Mouse (Mus musculus) lung, postnatal 10 days (tissue): ENCODE results near the gene Tia1.
A peak's percentile ranks its signal among the peaks of the same experiment; 100 is the strongest.

Source experiments
- DNase-seq: peaks from one replicate; pipeline ENCODE4 v3.0.0; 2021

The Tia1 gene

DNA sequence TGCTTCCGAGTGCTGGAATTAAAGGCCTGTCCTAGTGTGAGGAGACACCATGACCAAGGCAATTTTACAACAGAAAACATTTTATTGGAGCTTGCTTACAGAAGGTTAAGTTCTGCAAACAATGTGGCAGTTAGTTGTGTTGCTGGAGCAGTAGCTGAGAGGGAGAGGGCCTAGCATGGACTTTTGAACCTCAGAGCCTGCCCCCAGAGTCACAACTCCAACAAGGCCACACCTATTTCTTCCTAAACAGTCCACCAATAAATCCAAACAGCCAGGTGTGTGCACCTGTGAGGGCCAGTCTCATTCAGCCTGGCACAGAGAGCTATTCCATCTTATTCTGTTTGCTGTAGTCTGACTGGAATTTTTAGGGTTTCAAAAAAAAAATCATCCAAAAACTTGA, 29.7 kb downstream of the Tia1 start:
- no peak for DNase-seq

DNA sequence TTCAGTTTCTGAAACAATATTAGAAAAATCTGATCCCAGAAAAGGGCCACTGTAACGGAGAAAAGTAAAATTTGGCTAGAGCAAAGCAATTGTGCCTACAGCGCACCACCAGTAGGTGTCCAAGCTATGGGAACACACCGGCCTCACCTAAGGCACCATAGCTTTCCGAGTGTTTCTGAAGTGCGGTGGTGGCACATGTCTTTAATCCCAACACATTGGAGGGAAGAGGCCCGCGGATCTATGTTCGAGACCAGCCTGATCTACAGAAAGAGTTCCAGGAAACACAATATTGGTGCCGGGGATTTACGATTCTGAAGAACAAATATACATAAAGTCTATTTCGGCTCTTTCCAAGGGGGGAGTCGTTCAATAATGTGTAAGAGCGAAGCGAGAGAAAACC, 33.7 kb downstream of the Tia1 start:
- peak; percentile 71 for DNase-seq

DNA sequence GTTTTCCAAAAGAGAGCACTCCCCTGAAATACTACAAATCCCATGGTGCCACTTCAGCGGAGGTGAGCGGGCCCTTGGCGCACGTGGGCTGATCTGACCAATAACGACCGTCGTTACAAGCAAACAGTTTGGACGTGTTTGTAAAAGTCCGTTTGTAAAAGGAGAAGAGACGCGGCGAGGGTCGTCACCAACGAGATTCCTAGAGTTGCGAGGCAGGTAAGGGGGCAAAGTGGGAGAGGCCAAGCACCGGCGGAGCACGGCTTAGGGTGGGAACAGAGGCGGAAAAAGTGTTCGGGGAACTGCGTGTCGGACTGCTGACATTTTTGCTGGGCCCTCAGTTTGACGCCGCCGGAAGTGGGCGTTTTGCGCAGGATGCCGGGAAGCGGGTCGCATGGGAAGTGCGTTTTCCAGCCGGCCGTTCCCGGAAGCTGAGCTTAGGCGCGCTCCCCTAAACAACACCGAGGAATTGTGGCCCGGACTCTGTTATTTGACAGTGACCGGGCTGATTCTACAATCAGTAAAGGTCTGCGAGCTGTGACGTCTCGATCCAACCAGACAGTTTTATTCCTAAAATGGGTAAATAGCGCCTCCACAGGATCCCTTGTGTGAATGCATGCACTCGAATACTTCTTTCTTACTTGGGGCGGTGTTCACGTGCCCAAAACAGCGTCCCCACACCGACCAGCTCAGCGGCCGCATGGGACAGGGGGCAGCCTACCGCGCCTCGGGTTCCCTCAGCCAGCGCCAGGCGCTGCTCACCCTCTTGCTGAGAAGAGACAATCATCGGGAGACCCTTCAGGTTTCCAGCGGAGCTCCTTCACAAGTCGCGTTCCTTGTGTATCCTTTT, 34.5 kb downstream of the Tia1 start, which contains the start of gene C87436:
Gene C87436 (plus strand): TSS at position 103 of the 847 bp plus-strand sequence.
- DNase-seq: peak; percentile 96

DNA sequence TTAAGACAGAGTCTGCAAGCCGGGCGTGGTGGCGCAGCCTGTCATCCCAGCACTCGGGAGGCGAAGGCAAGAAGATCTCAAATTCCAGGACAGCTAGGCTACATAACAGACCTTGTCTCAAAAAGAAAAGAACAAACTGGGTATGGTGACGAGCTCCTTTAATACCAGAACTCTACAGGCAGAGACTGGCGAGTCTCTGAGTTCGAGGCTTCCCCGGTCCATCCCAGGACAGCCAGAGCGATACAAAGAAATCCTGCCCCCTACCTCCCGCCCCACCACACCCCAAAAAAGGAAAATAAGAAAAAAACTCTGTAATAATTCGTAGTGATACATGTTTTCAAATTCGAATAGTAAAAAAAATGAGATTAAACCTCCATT, 35.1 kb downstream of the Tia1 start:
- no peak for DNase-seq

DNA sequence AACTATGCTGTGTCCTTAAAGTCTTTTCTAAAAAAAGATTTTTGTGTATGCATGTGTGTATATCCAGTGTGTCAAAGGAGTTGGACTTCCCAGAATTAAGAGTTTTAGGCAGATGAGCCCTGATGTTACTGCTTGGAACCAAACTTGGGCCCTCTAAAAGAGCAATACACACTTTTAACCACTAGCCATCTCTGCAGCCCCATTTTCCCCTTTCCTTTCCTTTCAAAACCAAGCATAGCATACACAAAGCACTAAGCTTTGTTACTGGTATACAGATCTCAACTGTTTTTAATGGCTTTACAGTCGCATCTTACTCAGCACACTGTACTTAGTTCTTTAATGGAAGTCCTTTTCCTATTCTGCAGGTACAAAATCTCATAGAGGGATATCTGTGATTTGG, 35.5 kb downstream of the Tia1 start:
- no peak for DNase-seq

DNA sequence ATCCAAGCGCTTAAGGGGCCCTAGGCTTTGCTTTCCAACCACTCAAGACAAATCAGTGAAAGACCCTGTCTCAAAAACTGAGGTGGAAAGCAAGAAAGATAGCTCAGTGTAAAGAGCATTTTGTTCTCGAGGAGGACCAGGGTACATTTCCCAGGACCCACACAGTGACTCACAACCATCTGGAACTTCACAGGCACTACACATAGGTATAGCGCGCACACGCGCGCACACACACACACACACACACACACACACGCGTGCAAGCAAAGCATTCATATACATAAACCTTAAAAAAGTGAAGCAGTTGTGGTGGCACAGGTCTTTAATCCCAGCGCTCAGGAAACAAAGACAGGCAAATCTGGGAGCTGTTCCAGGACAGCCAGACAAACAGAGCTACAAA, 37.6 kb downstream of the Tia1 start:
- no peak for DNase-seq

DNA sequence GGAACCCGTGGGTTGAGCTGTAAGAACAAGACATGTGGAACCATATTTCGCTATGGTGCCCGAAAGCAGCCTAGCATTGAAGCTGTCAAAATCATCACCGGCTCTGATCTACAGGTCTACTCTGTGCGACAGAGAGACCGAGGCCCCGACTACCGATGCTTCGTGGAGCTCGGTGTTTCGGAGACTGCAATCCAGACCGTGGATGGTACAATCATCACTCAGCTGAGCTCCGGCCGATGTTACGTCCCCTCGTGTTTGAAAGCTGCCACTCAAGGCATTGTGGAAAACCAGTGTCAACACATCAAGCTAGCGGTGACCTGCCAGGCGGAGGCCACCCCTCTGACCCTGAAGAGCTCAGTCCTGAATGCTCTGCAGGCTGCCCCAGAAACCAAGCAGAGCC, 41.5 kb downstream of the Tia1 start:
- DNase-seq: no peak

DNA sequence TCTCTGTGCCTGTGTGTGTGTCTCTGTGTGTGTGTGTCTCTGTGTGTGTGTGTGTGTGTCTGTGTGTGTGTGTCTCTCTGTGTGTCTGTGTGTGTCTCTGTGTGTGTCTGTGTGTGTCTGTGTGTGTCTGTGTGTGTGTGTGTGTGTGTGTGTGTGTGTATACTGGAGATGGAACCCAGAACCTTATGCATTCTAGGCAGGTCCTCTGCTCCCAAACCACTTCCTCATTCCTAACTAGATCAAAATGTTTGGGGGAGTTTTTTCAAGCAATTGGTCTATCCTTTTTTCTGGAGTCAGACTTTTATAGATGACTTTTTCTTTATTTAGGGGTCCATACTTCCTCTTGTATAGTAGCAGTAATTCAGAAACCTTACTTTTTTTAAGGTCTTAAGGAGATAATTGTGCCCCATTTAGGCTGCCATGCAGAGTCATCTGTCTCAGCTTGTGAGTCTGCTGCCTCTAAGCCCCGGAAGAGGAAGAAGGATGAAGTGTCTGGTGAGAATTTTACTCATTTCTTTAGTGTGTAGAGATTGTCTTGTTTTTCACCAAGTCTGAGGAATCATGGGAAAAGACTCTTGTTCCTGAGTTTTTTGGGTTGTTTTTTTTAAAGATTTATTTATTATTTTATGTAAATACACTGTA, 43.0 kb downstream of the Tia1 start:
- DNase-seq: no peak

DNA sequence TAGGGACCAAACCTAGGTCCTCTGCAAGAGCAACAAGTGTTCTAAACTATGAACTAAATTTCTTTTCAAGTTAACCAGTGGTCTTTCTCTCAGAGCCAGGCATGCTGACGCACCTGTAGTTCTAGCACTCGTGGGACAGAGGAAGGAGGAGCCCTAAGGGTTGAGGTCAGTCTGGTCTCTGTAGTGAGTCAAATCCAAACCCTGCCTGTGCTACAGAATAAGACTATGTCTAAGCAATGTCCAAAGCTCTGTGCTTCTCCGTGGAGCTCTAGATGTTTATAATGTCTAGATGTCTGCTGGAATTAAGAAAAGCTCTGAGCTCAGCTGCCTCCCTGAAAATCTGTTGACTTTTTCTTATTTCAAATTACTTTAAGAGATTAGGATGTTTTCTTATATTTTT, 52.7 kb downstream of the Tia1 start:
- DNase-seq: no peak

DNA sequence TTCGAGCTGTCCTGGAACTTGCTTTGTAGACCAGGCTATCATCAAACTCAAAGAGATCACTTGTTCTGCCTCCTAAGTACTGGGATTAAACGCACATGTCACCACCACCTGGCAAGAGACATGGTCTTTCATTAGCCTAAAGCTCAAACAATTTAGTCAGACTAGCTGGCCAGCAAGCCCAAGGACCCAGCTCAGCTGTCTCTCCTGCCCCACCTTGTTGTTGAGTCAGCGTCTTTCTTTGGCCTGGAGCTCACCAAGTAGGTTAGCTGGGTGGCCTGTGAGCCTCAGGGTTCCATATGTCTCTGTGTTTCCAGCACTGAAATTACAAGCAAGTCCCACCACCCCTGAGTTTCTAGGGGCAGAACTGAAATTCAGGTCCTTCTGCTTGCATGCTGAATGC, 59.1 kb downstream of the Tia1 start:
- DNase-seq: no peak

DNA sequence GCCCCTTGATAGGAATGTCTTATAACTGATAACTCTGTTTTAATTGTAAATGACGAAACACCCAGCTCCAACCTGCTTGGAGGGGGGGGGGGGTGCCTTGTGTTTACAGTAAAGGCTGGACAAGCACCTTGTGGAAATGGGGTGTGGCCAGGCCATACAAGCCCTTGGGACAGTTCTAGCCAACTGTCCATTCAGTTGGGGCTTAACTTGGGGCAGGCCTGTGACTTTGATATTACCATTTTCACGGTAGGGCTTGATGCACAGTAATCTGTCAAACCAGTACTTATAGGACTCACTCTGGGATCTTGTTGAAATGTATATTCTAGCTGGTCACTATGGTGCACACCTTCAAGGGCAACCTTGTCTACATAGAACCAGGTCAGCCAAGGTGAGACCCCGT, 67.3 kb downstream of the Tia1 start:
- DNase-seq: no peak

DNA sequence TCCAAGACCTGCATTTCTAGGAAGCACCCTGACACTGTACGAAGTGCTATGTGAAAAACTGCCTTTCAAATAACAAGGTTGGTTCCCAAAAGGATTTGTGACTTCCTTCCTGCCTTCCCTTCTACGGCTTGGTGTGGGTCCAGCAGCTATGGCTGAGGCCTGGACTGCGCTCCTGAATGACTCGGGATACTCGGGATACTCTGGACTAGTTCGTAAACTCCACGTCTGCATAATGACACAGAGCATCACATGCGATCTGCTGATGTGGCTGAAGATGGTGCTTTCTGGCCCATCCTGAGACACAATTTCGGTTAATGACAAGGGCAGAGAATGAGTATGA, 67.7 kb downstream of the Tia1 start:
- no peak for DNase-seq

DNA sequence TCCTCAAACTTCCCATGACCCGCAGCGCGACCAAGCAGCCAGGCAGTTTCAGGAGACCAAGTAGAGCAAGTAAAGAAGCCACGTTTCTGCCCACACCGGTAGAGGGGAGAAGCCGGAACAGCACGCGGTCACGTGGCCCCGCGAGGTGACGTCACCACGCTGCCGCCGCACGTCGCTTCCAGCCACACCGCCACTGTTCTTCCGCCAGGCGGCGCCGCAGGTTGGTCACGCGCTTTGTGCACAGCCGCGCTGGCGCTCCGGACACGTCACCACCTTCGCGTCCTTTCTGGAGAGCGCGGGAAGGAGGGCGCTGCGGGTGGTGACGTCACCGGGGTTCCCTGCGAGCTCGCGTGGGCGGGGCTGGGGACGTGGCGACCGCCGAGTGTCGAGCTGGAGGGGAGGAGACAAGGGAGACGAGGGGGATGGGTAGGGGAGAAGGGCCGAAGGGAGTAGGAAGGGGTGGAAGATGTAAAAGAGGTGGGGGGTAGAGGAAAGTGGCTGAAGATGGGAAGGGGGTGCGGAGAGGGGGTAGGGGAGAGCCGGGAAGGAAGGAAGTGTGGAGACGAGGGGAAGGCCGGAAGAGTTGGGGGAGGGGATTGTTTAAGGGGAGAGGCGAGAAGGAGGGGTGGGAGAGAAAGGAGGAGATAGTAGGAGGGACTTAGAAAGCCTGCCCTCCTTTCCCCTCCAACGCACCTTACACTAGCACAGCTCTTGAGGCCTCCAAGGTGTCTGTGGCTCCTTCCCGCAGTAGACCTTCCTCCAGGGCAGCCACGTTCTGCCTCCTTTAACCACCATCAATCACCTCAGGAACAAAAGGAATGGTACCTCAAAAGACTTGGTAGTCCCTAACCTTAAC, 68.3 kb downstream of the Tia1 start:
- DNase-seq: peak; percentile 100

DNA sequence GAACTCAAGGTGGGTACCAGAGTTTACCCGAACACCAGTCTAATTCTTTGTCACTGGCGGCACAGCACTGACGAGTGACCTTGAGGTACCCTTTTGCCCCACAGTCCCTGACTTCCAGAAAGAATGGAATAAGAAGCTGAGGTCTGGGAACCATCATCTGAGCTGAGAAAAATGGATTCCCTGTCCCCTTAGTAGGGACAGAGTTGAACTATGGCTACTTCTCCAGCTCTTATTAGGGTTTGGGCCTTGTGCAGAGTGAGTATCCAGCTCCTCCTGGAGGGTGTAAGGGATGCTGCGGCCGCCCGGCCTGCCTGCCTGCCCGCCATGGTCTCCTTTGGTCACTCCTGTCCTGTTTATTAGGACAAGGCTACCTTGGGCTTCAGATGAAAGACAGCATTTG, 69.1 kb downstream of the Tia1 start:
- DNase-seq: no peak

DNA sequence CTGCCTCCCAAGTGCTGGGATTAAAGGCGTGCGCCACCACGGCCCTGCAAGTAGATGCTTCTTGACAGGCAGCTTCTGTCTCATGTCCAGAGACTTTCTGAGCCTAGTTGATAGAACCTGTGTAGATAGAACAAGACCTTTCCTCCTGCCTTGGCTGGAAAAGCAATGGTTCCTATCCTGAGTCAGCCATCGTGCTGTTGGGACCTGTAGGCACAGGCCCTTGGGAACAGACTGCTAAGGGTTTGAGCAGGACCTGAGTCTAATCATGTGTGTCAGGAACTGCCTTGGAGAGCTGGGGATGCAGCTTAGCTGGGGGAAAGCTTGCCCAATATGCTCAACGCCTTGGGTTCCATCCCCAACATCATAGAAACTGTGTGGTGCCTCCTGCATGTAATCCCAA, 70.1 kb downstream of the Tia1 start:
- DNase-seq: no peak

DNA sequence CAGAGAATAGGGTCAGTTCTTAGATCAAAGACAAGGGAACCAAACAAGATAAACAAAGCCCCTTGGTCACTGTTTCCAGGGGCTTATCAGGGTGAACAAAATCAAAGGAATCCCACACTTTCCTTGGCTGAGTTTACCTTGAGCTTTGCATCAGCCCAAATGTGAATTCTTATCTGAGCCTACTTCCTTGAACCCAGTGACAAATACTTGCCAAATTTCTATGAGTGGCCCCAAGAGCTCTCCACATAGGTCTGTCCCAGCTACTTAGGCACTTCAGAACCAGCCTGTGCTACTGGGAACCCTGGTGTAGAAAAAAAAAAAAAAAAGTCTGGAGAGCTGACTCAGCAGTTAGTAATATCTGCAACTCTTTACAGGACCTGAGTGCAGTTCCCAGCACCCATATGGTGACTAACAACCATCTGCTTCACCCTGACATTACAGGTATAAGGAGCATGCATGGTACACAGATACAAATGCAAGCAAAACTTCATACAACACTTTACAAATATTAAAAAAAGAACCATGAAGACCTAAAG, 70.7 kb downstream of the Tia1 start:
- DNase-seq: no peak

DNA sequence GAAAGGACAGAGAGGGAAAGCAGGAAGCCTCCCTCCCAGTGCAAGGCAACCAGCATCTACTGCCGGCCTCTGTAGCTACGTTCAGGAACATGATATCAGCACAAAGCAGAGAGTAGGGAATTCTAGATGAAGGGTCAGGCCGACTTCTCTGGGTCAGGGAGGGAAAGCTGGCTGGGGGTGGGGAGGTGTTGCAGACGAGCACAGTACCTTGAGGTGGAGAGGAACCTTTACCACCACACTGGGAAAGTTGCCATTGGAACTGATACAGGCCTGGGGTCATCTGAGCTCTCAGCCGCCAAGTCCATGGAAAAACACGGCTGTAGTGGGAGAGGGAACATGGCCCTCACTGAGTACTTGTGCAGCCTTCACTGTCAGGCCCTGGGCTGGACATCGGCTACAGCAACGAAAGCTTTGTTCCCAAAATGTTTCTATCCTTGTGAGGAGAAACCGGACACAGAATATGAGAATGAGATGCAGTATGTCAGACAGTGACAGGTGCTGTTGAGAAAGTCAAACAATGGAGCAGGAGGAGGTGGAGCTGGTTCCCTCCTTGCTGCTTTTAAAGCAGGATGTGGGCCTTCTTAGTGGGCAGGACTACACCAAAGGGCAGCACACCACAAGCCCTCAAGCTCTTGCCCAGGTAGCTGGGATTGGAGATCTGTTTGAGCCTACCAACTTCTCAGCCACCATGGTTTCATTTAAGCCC, 71.6 kb downstream of the Tia1 start:
- DNase-seq: no peak

DNA sequence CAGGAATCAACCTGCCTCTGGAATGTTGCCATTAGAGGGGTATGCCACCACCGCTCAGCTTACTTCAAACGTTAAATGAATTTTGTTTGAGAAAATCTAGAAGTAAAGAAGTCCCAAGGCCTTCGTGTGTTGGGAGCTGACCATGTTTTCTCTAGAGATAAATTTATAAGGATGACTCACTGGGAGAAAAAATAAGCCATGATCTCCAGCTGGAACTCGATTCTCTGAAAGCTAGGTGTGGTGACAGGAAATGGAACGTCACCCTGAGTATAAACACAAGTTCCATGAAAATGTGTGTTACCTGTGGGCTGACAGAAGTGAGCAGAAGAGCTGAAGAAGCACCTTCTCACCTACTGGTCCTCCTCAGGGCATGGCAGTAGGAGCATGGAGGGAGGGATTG, 72.9 kb downstream of the Tia1 start:
- no peak for DNase-seq

DNA sequence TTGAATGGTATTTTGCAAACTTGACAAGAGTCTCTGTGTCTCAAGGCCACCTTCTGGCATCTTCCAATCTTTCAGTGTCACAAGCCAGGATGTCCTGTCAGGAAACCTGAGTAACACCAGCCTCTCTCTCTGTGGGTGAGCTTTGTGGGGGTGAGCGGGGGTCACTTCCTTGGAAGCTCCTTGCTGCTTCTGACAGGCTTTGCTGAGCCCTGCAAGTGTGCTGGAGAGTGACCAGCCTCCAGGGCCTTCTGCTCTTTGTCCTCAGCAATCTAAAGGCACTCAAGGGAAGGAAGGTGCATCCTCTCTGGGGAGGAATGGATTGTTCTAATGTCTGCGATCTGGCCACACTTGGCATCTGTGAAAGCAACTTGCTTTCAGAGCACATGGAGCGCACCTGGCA, 75.3 kb downstream of the Tia1 start:
- DNase-seq: peak; percentile 63

DNA sequence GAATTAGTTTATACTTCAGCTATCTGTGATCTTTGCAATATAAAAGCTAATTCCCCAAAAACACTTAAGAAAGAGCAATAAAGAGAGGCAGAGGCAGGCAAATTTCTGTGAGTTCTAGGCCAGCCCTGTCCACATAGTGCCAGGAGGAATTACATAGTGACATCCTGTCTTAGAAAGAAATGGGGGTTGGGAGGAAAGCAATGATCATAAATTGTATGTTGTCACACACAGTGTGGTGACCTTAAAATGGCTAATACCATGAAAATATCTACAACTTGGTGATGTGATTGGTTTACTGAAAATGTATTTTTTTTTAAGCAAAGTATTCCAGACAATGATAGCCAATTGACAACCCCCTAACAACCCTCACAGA, 75.8 kb downstream of the Tia1 start:
- DNase-seq: no peak

DNA sequence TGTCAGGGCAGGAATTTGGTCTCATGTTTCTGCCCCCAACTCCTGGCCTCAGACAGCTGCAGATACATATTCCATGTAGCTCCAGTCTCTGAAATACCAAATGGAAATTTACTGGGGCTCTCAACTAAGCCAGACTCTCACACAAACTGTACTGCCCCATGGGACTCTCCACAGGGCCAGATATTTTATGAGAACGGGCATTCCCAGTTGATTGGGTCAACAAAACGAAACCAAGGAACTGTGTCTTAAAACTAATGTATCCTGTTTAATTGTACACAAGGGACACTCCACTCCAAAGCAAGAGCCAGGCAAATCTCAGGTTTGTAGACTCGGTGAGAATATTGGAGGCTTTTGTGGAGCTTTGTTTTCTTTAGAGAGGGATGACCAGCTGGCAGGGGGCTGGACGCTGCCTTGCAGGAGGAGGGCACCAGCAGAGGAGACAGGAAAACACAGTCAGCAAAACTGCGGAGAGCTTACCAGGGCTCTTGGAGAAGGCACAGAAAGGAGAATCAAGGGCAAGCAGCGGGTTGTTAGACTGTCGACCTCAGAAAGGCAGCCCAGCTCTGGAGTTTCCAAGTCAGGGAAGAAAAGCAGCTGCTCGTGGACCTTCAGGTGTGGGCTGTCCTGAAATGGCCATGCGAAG, 76.3 kb downstream of the Tia1 start:
- peak; percentile 75 for DNase-seq

DNA sequence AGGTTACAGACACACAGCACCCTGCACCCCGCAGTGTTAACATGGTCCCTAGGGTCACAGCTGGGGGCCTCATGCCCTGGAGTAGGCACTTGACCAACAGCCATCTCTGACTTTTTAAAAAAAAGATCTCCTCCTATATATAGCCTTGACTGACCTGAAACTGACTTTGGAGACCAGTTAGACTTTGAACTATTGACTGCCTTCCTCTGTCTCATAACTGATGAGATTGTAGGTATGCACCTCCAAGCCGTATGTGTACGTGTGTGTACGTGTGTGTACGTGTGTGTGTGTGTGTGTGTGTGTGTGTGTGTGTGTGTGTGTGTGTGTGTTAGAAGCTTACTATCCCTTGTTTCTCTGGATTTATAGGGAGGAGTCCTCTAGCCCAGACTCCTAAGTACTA, 77.9 kb downstream of the Tia1 start:
- no peak for DNase-seq
